Mouse (Mus musculus): ENCODE results near the gene Gabbr2. TPM values are rescaled to one million over a fixed set of nuclear protein-coding genes. Genes with fewer than 3 reads are reported as not detected.
A peak's percentile ranks its signal among the peaks of the same experiment; 100 is the strongest.

Gene Gabbr2
- total RNA-seq (2021), result 1 to 10 TPM; 1.6 to 1.7 TPM
- long read RNA-seq, experiment 1, result 0 reads
- long read RNA-seq, experiment 2, result 0 reads

DNA sequence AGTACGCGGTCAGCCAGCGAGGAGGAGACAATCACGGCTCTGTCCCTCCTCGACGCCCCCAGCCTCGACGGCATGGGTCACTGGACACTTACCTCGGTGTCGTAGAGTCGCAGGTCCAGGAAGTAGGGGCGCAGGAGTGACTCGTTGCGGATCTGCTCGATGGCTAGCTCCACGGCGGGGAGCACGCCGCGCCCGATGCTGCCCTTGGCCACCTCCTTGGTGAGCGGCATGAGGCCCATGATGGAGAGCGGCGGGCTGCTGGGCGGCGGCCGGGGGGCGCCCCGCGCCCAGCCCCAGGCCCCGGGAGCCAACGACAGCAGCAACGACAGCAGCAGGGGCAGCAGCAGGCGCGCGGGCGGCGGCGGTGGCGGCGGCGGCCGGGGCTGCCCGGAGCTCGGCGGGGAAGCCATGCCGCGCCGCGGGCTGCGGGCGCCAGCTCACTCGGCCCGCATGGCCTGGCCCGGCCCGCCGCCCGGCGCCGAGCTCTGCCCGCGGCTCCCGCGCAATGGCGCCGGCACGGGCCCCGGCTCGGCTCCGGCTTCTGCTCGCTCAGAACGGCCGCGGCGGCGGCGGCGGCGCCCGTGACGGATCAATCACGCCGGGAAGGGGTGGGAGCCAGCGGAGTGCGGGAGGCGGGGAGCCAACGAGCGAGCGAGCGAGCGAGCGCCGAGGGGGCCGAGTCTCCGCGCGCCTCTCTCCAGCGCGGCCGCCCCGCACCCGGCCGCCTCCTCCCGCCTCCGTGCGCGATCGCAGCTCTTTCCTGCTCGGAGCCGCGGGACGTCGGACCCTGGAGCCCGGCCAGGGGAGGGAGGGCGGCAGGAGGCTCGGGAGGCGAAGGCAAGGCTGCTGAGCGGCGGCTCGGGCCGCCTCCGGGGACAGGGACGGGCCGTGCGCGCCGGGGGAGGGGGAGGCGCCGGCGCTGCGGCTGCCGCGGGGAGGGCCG lies at the start of gene Gabbr2:
Gabbr2 (minus strand) TSS at position 858 of the 943 bp plus-strand sequence.
- peak; percentile 29 for DNase-seq

DNA sequence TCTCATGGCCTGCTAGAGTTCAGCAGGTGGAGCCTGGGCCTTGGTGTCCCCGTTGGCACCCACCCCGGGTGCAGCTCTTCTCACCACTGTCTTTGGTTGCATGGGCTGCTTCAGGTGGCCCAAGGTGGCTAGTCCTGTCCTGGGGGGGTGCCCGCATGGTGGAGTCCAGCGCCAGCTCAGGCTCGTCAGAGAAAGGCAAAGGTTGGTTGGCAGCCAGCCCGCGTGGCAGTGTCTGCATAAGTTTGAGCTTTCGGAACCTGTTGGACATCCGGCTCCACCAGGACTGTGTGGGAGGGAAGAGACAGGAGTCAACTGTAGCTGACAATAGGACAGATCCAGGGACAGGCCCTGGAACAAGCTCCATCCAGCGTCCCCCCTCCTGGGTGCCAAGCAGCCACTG lies 47.9 kb upstream of the Gabbr2 start:
- no peak for DNase-seq

DNA sequence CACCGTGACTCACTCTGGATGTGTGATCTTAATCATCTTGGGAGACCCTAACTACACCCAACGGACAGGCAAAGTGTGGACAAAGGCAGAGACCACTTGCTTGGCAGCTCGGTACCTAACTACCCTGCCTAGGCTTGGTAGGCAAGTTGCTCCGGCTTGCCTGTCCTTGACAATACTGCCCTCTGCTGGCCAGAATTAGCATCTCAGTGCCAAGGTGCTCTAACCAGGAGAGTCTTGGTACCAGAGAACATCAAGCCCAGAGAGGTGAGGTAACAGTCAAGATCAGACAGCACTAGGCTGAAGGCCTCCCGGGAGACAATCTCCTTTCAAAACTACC lies 45.6 kb upstream of the Gabbr2 start:
- DNase-seq, result peak; percentile 86

DNA sequence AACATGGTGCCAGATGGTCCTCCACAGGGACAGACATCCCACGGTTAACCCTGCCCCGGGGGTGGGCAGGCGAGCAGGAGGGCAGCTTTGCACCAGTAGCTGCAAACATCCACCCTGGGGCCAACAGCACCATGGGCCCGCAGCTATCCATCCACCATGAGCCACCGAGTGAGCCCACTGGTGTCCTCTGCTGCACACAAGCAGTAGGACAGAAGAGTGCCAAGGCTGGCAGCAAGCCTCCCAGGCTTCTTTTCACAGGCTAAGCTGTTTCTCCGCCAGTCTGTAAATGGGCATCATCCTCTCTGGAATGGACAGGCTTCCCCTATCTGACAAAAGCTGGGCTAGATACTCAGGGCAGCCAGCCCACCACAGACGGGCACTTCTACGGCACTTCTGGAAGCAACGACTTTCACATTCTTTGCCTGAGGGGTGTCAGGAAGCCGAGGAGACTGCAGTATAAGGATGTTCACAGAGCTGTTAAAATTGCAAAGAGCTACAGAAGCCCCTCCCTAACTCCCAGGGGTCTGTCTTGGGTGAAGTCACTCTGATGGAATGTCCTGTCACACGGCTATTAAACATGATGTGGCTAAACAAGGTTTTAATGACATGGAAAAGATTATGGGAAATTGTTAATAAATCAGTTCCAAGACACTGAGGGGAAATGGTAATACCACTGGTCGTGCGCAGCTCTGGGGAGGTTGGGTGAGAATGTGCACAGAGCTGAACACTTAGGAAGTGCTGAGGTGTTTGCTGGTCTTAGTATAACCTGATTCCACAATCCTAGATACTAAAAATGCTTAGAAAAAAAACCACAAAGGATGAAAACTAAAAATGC lies 45.0 kb upstream of the Gabbr2 start:
- no peak for DNase-seq

DNA sequence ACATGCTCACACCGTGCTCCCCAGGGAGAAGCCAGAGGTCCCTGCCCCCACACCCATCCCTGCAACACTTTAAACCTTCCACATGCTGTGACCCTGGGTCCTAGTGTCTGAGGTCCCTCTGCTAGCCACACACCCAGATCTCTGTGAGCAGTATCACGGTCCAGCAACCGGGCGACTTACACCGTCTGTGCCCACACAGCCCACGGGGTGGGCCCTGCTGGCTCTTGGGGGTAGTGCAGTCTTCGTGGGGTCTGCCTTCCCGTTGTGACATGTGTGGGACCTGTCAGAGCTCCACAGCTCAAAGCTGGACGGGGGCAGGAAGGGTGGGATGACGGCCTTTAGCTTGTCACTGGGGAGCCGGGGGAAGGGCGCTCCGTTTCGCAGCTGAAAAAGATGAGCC lies 43.9 kb upstream of the Gabbr2 start:
- no peak for DNase-seq

DNA sequence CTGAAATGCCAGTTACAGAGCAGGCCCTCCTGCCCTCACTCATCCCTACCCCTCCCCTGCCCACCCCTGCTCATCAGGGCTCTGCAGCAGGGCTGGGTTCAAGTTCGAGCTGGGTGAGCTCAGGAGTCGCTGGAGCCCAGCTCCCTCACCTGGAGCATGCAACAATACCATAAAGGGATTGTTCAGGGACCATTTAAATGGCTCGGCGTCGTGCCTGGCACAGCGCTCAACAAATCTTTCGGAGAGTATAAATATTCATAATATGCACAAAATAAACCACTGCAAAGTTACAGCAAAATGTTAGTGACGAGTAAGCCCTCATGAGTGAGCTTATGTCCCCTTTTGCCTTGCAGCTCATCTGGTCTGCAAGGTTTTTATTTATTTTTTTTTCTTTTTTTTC lies 40.5 kb upstream of the Gabbr2 start:
- DNase-seq, result no peak

DNA sequence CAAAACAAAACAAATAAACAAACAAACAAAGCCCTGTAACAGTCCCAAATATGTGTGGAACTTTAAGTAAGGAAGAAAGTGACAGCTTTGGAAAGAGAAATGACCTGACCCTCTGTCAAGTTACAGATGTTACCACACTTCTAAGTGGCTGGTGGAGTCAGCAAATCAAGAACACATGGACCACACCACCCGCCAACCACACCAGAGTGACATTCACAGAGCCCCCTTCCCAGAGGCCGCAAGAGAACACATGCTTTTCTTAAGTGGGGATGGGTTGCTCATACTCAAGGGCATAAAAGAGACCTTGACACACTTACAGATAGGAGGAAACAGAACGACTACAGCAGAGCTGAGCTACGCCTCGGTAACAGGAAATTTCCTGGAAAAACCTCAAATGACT lies 37.1 kb upstream of the Gabbr2 start:
- no peak for DNase-seq

DNA sequence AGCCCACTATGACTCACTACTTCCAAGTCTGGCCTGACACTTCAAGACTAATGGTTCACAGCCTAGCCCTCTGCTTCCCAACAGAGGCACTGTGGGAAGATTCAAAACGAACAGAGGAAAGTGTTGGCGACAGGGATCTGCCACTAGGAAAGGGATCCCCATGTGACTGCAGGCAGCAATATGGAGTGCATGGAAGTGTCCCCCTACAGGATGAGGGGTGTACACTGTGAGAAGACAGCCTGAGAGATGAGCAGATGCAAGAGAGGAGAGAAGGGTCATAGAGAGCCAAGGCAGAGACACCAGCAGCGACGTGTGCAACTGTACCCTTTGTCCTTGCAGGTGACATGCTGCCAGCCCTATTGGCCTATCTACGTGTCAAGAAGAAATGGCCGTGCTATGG lies 32.3 kb upstream of the Gabbr2 start:
- no peak for DNase-seq

DNA sequence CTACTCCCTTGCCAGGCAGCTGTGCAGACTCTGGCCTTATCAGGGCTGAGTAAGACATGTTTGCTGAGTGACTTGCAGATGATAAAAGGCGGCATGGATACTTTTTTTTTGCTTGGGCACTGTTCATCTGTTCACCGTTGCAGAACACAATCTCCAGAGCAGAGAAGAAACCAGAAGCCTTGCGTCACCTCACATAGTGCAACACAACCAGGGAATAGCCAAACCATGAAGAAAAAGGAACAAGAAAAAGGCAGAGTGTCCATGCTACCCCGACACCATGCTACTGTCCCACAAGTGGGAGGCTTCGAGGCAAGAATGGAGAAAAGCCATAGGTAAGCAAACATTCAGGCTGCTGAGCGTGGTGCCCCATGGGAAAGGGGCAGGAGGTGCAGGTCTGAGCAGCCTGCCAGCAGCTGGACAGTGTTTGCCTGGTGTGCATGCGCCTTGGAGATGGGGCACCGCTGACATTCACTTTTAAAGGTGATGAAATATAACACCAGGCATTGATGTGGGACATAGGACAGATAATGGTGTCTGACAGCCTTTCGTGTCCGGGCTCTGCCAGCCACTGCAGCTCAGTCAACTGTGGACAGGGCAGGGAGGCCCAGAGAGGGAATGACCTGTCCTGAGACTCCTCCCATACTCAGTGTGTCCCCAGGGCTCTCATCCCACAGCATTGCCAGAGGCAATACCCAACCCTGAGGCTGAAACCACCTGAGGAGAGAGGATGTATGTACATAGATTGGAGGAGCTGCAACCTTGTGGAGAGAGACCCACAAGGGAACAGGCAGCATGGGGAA lies 31.3 kb upstream of the Gabbr2 start:
- no peak for DNase-seq

DNA sequence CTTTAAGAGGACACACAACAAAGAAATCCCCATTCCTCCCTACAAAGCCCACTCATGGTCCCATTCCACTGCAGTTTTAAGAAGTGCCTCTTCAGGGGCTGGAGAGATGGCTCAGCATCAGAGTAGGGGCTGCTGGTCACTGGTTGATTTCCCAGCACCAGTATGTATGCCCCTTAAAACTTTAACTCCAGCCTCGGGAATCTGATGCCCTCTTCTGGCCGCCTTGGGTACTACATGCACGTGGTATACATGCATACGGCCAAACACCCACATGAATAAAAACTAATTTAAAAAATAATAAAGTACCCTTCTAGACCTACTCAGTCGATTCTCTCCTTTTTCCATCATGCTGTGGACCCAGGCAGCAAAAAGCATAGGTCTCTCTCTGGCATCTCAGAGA lies 28.9 kb upstream of the Gabbr2 start:
- DNase-seq, result peak; percentile 75

DNA sequence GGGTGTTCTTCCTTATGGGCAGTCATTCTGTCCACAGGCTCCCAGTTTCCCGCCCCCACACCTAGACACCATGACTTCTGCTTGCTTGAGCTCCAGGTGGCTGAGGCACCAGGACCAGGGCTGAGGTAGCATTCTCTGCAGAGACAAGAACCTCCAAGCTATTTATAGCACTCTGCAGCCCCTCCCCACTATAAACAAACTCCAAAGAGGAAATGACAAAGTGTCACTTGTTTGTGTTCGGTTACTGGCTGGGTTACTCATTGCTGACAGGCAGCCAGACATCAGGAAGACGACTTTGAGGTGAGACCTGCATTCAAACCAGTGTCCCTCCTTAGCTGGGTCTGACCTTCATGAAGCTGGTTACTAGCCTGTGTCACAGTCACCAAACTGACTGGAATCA lies 23.5 kb upstream of the Gabbr2 start:
- no peak for DNase-seq

DNA sequence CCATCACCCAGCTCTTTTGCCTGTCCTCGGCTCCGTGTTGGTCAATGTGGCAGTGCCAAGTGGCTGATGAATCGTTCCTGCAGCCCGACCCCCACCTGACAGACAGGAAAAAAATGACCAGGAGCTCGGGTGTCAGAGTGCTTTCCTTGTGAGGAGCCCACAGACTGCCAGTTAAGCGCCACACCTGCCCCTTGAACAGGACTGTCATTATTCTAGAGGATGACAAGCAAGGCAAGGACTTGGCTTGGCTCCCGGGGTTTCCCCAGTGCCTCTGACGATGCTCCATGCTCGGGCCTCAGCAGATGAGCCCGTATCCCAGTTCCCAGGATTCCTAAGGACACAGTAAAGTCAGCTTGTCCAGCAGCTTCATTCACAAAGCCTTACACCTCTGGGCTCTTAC lies 20.8 kb upstream of the Gabbr2 start:
- DNase-seq, result peak; percentile 46

DNA sequence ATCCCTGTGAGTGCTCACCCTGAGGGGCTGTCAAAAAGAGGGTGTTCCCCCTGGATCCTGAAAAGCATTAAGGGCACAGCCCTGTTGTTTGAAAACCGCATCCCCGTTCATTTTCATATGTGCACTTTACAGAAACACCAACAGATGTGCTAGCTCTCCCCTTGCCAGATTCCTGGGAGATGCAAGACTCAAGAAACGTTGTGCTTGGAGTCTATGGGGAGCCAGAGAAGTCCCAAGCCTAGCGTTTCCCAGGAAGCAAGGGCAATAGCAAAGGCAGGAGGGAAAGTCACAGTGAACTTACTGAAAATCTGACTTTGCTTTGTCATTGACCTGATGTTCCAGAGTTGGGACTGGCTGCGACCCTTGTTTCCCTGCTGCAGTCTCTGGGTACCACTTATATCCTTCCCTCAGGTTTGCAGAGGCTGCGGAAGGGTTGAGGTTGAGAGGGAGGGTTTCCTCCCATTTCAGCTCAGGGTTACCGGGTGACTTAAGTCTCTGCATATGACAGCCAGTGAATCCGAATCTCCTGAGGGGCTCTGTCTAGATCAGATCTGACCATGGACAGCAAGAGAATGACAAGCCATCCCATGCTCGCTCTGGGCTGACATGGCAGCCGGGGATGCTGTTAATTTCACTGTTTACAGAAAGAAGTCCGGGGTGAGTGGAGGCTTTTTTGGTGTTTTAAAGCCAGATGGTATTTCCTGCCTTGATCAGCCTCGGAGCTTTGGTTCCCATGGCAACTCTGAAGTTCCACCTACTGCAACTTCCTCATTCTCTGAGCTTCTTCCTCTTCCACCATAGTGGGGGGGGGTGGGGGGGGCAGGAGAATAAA lies 18.9 kb upstream of the Gabbr2 start:
- no peak for DNase-seq

DNA sequence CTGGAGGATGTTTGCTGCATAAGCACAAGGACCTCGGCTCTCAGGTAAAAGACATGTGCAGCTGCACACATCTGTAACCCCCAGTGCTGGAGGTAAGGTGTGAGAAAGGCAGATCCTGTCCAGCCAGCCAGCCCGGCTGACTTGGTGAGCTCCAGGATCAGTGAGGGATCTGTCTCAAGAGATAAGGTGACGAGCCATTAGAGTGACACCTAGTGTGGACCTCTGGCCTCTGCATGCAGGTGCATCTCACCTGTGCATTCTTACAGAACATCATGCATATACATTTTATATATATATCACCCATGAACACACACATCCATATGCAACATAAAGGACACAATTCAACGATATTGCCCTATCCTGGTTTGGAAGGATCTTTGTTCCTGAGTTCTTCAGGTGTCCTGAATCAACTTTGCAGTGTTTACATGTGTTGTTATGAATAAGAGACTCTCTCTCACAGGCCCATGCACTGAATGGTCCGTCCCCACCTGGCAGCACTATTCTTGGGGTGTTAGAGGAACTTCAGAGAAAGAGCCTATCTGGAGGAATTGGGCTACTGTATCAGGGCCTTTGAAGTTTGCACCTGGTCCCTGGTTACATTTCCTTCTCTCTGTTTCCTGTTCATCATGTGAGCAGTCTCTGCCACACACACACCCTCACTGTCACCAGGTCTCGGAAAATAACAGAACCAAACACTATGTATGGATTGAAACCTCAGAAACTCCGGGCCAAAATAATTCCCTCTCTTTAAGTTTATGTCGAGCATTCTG lies 9.1 kb upstream of the Gabbr2 start:
- no peak for DNase-seq

DNA sequence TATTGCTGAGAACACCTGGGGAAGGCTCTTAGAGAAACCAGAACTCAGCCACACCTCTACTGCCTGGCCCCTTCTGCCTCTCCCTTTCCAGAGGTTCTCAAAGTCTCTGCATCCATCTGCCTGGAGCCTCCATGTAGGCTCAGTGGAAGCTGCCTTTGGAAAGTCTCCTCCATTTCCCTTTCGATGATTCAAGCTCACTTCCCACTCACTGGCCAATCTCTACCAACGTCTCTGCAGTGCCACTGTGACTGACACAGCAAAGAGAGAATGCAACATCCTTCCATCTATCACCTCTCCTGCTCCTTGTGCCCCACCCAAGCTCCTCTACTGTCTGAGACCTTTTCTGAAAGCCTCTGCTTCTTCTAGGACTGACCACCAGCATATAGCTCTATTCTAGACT lies 6.3 kb upstream of the Gabbr2 start:
- no peak for DNase-seq

DNA sequence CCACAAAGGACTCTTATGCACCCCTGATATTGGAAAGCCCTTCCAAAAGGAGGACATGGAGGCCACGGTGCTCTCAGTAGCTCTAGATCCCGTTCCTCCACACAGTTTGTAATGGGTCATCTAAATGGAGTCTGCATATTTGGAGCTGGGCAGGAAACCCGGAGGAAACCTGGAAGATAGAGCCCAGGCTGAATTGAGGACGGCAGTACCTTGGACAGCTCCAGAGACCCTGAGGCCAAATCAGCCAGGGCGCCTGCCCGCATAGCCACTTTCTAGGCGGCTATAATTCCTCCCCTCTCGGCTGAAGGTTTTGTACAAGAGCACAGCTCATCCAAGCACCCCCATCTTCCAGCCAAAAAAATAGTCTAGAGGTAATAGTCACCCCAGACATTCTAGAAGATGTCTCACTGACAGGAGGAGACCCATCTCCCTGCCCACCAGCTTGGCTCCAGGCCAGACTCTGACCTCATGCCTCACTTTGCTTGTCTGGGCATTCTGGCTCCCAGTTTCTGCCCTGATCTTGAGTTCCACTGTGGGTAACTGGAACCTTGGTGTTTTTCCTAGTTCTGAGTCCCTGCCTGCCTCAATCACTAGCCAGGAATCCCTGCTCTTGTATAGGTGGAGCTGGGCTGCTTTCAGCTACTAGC lies 1.3 kb upstream of the Gabbr2 start:
- DNase-seq, result peak; percentile 79

DNA sequence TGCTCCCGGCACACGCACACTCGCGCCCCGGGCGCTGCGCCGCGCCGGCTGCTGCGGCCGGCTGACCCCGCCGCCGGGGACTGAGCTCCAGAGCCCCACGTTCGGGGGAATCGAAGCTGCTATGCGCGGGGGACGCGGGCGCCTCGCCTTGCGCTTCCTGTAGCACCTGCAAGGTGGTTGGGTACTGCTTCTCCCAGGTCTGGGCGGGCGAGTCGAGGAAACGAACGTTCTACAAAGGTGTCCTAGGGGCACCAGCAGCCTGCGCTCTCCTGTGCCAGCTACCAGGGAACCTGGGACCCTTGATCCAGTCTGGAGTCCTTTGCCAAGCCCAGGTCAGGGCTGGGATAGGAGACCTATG lies 265 bp upstream of the Gabbr2 start:
- DNase-seq, result no peak

DNA sequence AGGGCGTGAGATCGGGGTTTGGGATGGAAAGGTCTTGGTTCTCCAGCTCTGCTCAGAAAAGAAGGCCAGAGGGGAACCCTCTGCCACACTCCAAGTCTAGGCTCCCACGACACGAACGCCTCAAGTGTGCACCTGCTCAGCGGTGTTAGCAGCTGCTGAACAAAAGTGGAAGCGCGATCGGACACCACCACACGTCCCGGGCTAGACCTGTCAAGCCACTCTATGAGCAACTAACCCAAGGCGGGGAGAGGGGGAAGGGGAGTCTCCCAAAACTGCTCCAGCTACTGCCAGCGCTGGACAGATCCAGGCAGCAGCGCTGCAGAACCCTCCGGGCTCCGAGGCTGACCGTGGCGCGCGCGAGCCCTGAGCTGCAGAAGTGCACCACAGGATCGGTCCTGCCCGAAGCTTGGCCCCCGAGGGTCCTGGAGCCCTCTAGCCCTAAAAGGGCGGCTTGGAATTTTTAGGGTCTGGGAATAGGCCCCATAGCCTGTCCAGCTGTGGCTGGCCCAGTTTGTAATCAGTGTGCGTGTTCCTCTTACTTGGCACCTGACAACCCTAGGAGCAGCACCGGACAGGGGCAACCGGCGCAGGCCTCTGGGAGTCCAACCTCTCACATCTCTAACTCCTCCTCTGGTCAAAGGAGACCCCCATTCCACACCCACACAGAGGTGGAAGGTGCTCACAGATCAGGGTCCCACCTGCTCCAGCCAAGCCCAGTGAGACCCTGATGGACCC lies 1.2 kb downstream of the Gabbr2 start:
- DNase-seq, result peak; percentile 41

DNA sequence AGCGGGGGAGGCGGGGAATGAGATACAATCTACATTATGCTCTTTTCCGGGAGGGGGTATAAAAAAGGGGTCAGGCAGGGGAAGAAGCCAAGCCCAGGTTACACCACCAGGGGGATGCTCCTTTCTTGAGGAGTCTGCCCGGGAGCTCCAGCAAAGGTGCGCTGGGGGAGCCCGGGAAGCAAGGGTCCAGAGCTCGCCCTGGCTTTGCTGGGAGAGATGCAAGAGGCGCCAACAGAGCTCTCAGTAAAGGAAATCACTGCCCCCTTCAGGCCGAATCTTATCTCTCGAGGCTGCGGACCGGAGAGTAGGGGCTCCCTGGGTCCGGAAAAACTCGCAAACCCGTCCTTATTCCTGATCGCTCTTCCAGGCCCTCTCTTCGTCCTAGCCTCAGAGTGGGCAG lies 1.8 kb downstream of the Gabbr2 start:
- peak; percentile 39 for DNase-seq

DNA sequence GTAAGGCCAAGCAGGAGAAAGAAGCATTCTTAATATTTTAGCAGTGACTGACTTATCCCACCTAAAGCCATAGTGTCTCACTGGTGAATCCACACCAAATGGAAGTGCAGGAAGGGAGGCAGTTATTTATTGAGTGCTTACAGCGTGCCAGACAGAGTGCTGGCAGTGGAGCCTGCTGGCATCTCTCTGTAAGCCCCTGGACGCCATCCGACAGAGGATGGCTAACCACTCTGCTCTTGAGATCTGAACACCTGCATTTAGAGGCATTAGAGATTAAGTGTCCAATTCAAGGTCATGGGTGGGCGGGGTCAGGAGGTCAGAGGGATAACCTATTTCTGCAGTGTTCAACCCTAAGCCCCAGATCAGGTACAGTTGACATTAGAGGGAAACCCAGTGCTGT lies 2.8 kb downstream of the Gabbr2 start:
- DNase-seq, result no peak
